Mouse (Mus musculus): ENCODE measurements around the gene Egflam.

DNA sequence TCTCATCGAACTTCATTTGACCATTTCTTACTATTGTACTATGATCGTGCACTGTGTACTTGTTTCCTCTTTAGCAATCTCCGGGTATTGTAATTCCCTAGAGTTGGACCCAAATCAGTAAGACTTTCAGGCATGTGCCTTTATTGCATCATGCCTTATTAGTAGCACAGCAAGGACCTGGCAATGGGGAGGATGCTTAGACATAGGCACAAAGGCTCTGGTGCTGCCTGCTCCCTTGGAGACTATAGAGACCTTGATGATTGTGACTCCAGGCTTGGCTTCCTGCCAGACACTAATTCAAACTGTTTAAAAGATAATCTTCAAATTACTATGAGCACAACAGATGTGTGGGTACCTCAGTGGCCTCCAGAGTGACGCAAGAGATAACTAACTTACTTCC lies 149.0 kb downstream of the Egflam start:
- no peak for TF ChIP-seq POLR2A (IDR thresholded peaks at IDR 0.05; ENCODE audit: extremely low read depth, insufficient read depth, low read length)
- no peak for TF ChIP-seq CTCF (IDR thresholded peaks at IDR 0.05; ENCODE audit: extremely low read depth, insufficient read depth, low read length)

Measured in cortical plate, adult 2 months (tissue).